In genomic region chr14:24650902-24651270, GRCm38 (mm10) we compare ENCODE assay signal across 15 mouse cellular contexts.
DNase-seq lines count a peak whose midpoint lies in the region; ATAC-seq and TF ChIP-seq lines count a peak whose summit lies in the region.
"Had no signal": no experiment of that assay in that cellular context is flagged by ENCODE, and none has a peak within 500 bp of the region (broad histone marks: within the 10 kb centered on the region; RNA-seq: fewer than 3 reads in every experiment).

No protein-coding gene starts in this region.

- no peaks in the 10 kb centered on the region for H3K27me3 ChIP-seq in forebrain, embryonic 10.5 days (ENCODE audit: poor library complexity, severe bottlenecking)
- H3K27me3 ChIP-seq in forebrain, embryonic 16.5 days (replicated peaks; ENCODE audit: control insufficient read depth, insufficient read depth, low read length), result no peaks in the 10 kb centered on the region
- no peaks in the 10 kb centered on the region; the same call in 1 of the 2 replicates for H3K27me3 ChIP-seq in midbrain, embryonic 10.5 days (ENCODE audit: low read depth, poor library complexity, severe bottlenecking)
- H3K27me3 ChIP-seq: heart, embryonic 13.5 days; limb, embryonic 15.5 days; lung, embryonic 15.5 days had no signal

- TF ChIP-seq CTCF in olfactory bulb, adult 2 months (IDR thresholded peaks at IDR 0.05; ENCODE audit: insufficient read depth, low read depth, low read length), result no peak

- no peak overlapping the region; the same call in 1 of the 2 replicates for H3K4me2 ChIP-seq in forebrain, embryonic 16.5 days (ENCODE audit: low read length)
- H3K4me2 ChIP-seq: heart, embryonic 13.5 days; limb, embryonic 15.5 days; lung, embryonic 15.5 days had no signal

- ATAC-seq in forebrain, embryonic 16.5 days, result peak; percentile 49; the same call in 1 of the 2 replicates
- ATAC-seq: Patski had no signal

- peak overlapping the region; percentile 54 for H3K9ac ChIP-seq in forebrain, embryonic 16.5 days (replicated peaks; ENCODE audit: low read depth, low read length)
- H3K9ac ChIP-seq: heart, embryonic 13.5 days; limb, embryonic 15.5 days; lung, embryonic 15.5 days had no signal

- 58% methylated on average over 12 of the region's 12 CpGs for WGBS in forebrain, embryonic 10.5 days
- 6% methylated on average over 12 of the region's 12 CpGs for WGBS in forebrain, embryonic 16.5 days
- WGBS in midbrain, embryonic 10.5 days, result 69% methylated on average over 12 of the region's 12 CpGs
- 18% methylated on average over 12 of the region's 12 CpGs for WGBS in olfactory bulb, adult 2 months

- H3K9me3 ChIP-seq in forebrain, embryonic 10.5 days, result no peaks in the 10 kb centered on the region
- no peaks in the 10 kb centered on the region for H3K9me3 ChIP-seq in forebrain, embryonic 16.5 days (ENCODE audit: control insufficient read depth, low read length)
- no peaks in the 10 kb centered on the region for H3K9me3 ChIP-seq in midbrain, embryonic 10.5 days (replicated peaks)
- H3K9me3 ChIP-seq: heart, embryonic 13.5 days; limb, embryonic 15.5 days; lung, embryonic 15.5 days had no signal

- no peak for TF ChIP-seq POLR2A in olfactory bulb, adult 2 months (IDR thresholded peaks at IDR 0.05; ENCODE audit: insufficient read depth, low read depth, low read length)

- DNase-seq in forebrain, embryonic 10.5 days (ENCODE audit: extremely low spot score, low spot score), result peak; percentile 15
- DNase-seq in midbrain, embryonic 10.5 days (ENCODE audit: low spot score), result no peak
- DNase-seq in right cerebral cortex, adult 18-20 months, result no peak
- no peak for DNase-seq in spleen, postnatal 36 days (ENCODE audit: low spot score in 2 of 2)
- no peak for DNase-seq in left cerebral cortex, postnatal 4 days
- DNase-seq: adrenal gland, postnatal 10 days; gastrocnemius, postnatal 14 days; kidney, adult 2 months; thymus, postnatal 25 days had no signal

- intact Hi-C loops in left cerebral cortex, postnatal 4 days (cut with DNase I), result no loop called here

- no peaks in the 10 kb centered on the region for H3K36me3 ChIP-seq in forebrain, embryonic 10.5 days (replicated peaks)
- H3K36me3 ChIP-seq in forebrain, embryonic 16.5 days (ENCODE audit: control insufficient read depth, insufficient read depth), result no peaks in the 10 kb centered on the region
- H3K36me3 ChIP-seq in midbrain, embryonic 10.5 days, result no peaks in the 10 kb centered on the region
- H3K36me3 ChIP-seq: heart, embryonic 13.5 days; limb, embryonic 15.5 days; lung, embryonic 15.5 days had no signal

- peak overlapping the region; percentile 79 for H3K27ac ChIP-seq in forebrain, embryonic 10.5 days
- peak overlapping the region; percentile 89 for H3K27ac ChIP-seq in forebrain, embryonic 16.5 days (ENCODE audit: low read length)
- H3K27ac ChIP-seq in midbrain, embryonic 10.5 days (replicated peaks), result peak overlapping the region; percentile 47
- peak overlapping the region; percentile 19 for H3K27ac ChIP-seq in olfactory bulb, adult 2 months (ENCODE audit: insufficient read depth, low read depth, low read length)
- H3K27ac ChIP-seq: heart, embryonic 13.5 days; limb, embryonic 15.5 days; lung, embryonic 15.5 days had no signal

- peaks cover 44% of the 10 kb centered on the region for H3K4me1 ChIP-seq in forebrain, embryonic 10.5 days
- peaks cover 20% of the 10 kb centered on the region for H3K4me1 ChIP-seq in forebrain, embryonic 16.5 days (replicated peaks; ENCODE audit: control insufficient read depth, insufficient read depth, low read length)
- H3K4me1 ChIP-seq in midbrain, embryonic 10.5 days, result peaks cover 28% of the 10 kb centered on the region
- peaks cover 31% of the 10 kb centered on the region for H3K4me1 ChIP-seq in olfactory bulb, adult 2 months (ENCODE audit: control insufficient read depth, insufficient read depth, low read length)
- H3K4me1 ChIP-seq: lung, embryonic 15.5 days had no signal

- H3K4me3 ChIP-seq in forebrain, embryonic 10.5 days, result no peak overlapping the region
- H3K4me3 ChIP-seq in forebrain, embryonic 16.5 days (replicated peaks; ENCODE audit: low read length), result no peak overlapping the region
- no peak overlapping the region for H3K4me3 ChIP-seq in midbrain, embryonic 10.5 days
- no peak overlapping the region for H3K4me3 ChIP-seq in olfactory bulb, adult 2 months (ENCODE audit: insufficient read depth, low read depth, low read length)
- H3K4me3 ChIP-seq: heart, embryonic 13.5 days; limb, embryonic 15.5 days; lung, embryonic 15.5 days had no signal

Comparison
In these comparisons a context has a peak if more than half of its experiments do, and no peak if none do; other contexts are left out.
1. H3K27ac ChIP-seq: peak in every context shown above with its lines; median percentile 89 in forebrain, embryonic 16.5 days; 79 in forebrain, embryonic 10.5 days; 47 in midbrain, embryonic 10.5 days; 19 in olfactory bulb, adult 2 months.